Mouse (Mus musculus) heart, embryonic 16.5 days (tissue): Measurements from ENCODE around the gene Tmem79. TPM values are rescaled to one million over a fixed set of nuclear protein-coding genes. Genes with fewer than 3 reads are reported as not detected.
"Not testable (repeated sequence)": the region's sequence is repeated elsewhere in the genome, so short reads cannot be mapped to it uniquely, and the experiment has no call there.

Experiments
- ATAC-seq: fragments of 200-750 bp; cut with Nextera tagmentation; replicated peaks from 2 replicates; pipeline ENCODE4 v1.8.0; 2017; ENCODE audit warnings: moderate number of reproducible peaks; ENCODE audit not compliant: insufficient read depth, low FRiP score; ENCODE audit errors: extremely low read depth
- H3K27ac ChIP-seq: fragments of 300-500 bp; sonication (generic); 2 replicates; pipeline ENCODE4 v1.5.1; 2014; ENCODE audit warnings: mild to moderate bottlenecking, low read length, control low read depth, moderate library complexity
- H3K27me3 ChIP-seq: fragments of 300-500 bp; sonication (generic); 2 replicates; pipeline ENCODE4 v1.6.1; 2014; ENCODE audit warnings: low read length, mixed read lengths; ENCODE audit not compliant: control insufficient read depth, insufficient read depth
- H3K36me3 ChIP-seq: fragments of 300-500 bp; sonication (generic); 2 replicates; pipeline ENCODE4 v1.6.1; 2014; ENCODE audit not compliant: control insufficient read depth, insufficient read depth
- H3K4me1 ChIP-seq: fragments of 300-500 bp; sonication (generic); 2 replicates; pipeline ENCODE4 v1.6.1; 2014; ENCODE audit warnings: low read length, mixed read lengths; ENCODE audit not compliant: control insufficient read depth, insufficient read depth
- H3K4me2 ChIP-seq: fragments of 300-500 bp; sonication (generic); 2 replicates; pipeline ENCODE4 v1.6.1; 2014; ENCODE audit warnings: low read depth, mild to moderate bottlenecking, control low read depth, low read length
- H3K4me3 ChIP-seq: fragments of 300-500 bp; sonication (generic); 2 replicates; pipeline ENCODE4 v1.5.1; 2014; ENCODE audit warnings: mild to moderate bottlenecking, control low read depth, low read length
- H3K9ac ChIP-seq: fragments of 300-500 bp; sonication (generic); 2 replicates; pipeline ENCODE4 v1.6.1; 2014; ENCODE audit warnings: low read length, control low read depth
- H3K9me3 ChIP-seq: fragments of 300-500 bp; sonication (generic); replicated peaks from 2 replicates; pipeline ENCODE4 v1.6.1; 2016; ENCODE audit warnings: low read length; ENCODE audit not compliant: control insufficient read depth
- WGBS: fragments of 180-500 bp; shearing (Covaris S2); extraction: QIAGEN DNeasy Blood & Tissue Kit; methylation state at CpG from one replicate; pipeline ENCODE4 v1.1.7; 2014; 5-methylcytosine and 5-hydroxymethylcytosine counted together
- polyA plus RNA-seq: library from polyadenylated mRNA; unstranded; fragments of >200 nt; fragmentation: Nextera tagmentation; extraction: Ambion mirVana; gene quantifications from 2 replicates; pipeline ENCODE4 v1.2.1, GENCODE M21; 2015

Gene Tmem79
- polyA plus RNA-seq, 1 experiment from 2014 or later: 1.7 TPM

- peak overlapping the region; percentile 78 for H3K9ac ChIP-seq
- H3K4me3 ChIP-seq: peak overlapping the region; percentile 94
- H3K36me3 ChIP-seq: peaks cover 16% of the 10 kb centered on the region
- peak overlapping the region; percentile 91 for H3K27ac ChIP-seq
- H3K4me2 ChIP-seq: peak overlapping the region; percentile 67
- H3K27me3 ChIP-seq: no peaks in the 10 kb centered on the region
- H3K9me3 ChIP-seq: no peaks in the 10 kb centered on the region
- under 1% methylated on average over 12 of the region's 12 CpGs for WGBS
- ATAC-seq: no peak
- H3K4me1 ChIP-seq: peaks cover 15% of the 10 kb centered on the region
Measured at GRCm38 (mm10) chr3:88296110-88296560, 39.8 kb downstream of the Tmem79 start.

GRCm38 (mm10) chr3:88295272-88295671 is 40.7 kb downstream of the Tmem79 start:
- H3K9ac ChIP-seq: peak overlapping the region; percentile 78

GRCm38 (mm10) chr3:88291970-88292369 is 44.0 kb downstream of the Tmem79 start:
- Histone ChIP-seq H3K9ac (no peak overlapping the region), H3K4me3 (no peak overlapping the region), H3K9me3 (no peaks in the 10 kb centered on the region), H3K27ac (no peak overlapping the region), H3K27me3 (no peaks in the 10 kb centered on the region), H3K36me3 (no peaks in the 10 kb centered on the region), H3K4me2 (no peak overlapping the region), H3K4me1 (peaks cover 5% of the 10 kb centered on the region)
- ATAC-seq: no peak
- WGBS: 66% methylated on average over 4 of the region's 4 CpGs

More at GRCm38 (mm10) chr3:88295272-88295671, 40.7 kb downstream of the Tmem79 start:
- not testable (repeated sequence) for ATAC-seq, H3K4me3 ChIP-seq, H3K27ac ChIP-seq, H3K27me3 ChIP-seq, H3K36me3 ChIP-seq, H3K9me3 ChIP-seq
- Histone ChIP-seq H3K4me1 (peaks cover 15% of the 10 kb centered on the region), H3K4me2 (peak overlapping the region; percentile 67)
- WGBS: 71% methylated on average over 1 of the region's 1 CpGs

GRCm38 (mm10) chr3:88288133-88288713 is 47.7 kb downstream of the Tmem79 start:
- not testable (repeated sequence) for H3K4me1 ChIP-seq, H3K9ac ChIP-seq, H3K4me2 ChIP-seq, H3K9me3 ChIP-seq, H3K27me3 ChIP-seq, H3K4me3 ChIP-seq, ATAC-seq, H3K36me3 ChIP-seq, H3K27ac ChIP-seq
- WGBS: 67% methylated on average over 8 of the region's 10 CpGs

GRCm38 (mm10) chr3:88287110-88287509 is 48.8 kb downstream of the Tmem79 start, which contains the start of gene Gm38392:
TSS of gene Gm38392 (minus strand) at chr3:88287210.
- H3K36me3 ChIP-seq: peaks cover 4% of the 10 kb centered on the region; the same call in 1 of the 2 replicates
- ATAC-seq: no peak
- no peaks in the 10 kb centered on the region for H3K9me3 ChIP-seq
- no peak within 1 kb of the TSS for H3K9ac ChIP-seq
- H3K4me2 ChIP-seq: no peak within 1 kb of the TSS
- no peak within 1 kb of the TSS for H3K4me3 ChIP-seq
- H3K4me1 ChIP-seq: no peaks in the 10 kb centered on the region
- 89% methylated on average over 4 of the region's 4 CpGs for WGBS
- H3K27me3 ChIP-seq: no peaks in the 10 kb centered on the region
- no peak within 1 kb of the TSS for H3K27ac ChIP-seq

- no CpG with 5 or more reads among the region's 2 CpGs for WGBS
- not testable (repeated sequence) for H3K4me2 ChIP-seq, H3K36me3 ChIP-seq, H3K27ac ChIP-seq, H3K4me1 ChIP-seq, H3K9ac ChIP-seq, H3K27me3 ChIP-seq, ATAC-seq, H3K4me3 ChIP-seq, H3K9me3 ChIP-seq
Measured at GRCm38 (mm10) chr3:88285565-88285895, 50.4 kb downstream of the Tmem79 start.

- not testable (repeated sequence) for H3K4me1 ChIP-seq, H3K9me3 ChIP-seq, H3K4me2 ChIP-seq, H3K9ac ChIP-seq, H3K4me3 ChIP-seq, H3K27me3 ChIP-seq, H3K27ac ChIP-seq, ATAC-seq, H3K36me3 ChIP-seq
- 94% methylated on average over 14 of the region's 14 CpGs for WGBS
Measured at GRCm38 (mm10) chr3:88284815-88285564, 51.0 kb downstream of the Tmem79 start.

GRCm38 (mm10) chr3:88281141-88281916 is 54.6 kb downstream of the Tmem79 start:
- H3K4me2 ChIP-seq, H3K27ac ChIP-seq, H3K9ac ChIP-seq, H3K4me1 ChIP-seq, ATAC-seq, H3K36me3 ChIP-seq, H3K27me3 ChIP-seq, H3K9me3 ChIP-seq, H3K4me3 ChIP-seq: not testable (repeated sequence)
- WGBS: 67% methylated on average over 11 of the region's 11 CpGs

- H3K9ac ChIP-seq: no peak overlapping the region
- WGBS: 77% methylated on average over 2 of the region's 2 CpGs
- H3K27me3 ChIP-seq: 0 out of 2 replicates have a peak, but pooled peaks cover 2% of the 10 kb centered on the region
- ATAC-seq: no peak
- no peaks in the 10 kb centered on the region for H3K36me3 ChIP-seq
- no peak overlapping the region for H3K4me3 ChIP-seq
- no peaks in the 10 kb centered on the region for H3K9me3 ChIP-seq
- H3K27ac ChIP-seq: no peak overlapping the region
- H3K4me1 ChIP-seq: no peaks in the 10 kb centered on the region
- H3K4me2 ChIP-seq: no peak overlapping the region
Measured at GRCm38 (mm10) chr3:88280035-88280434, 55.9 kb downstream of the Tmem79 start.
